Comparison of ENCODE assay signal across 14 mouse cellular contexts in the genomic region with DNA sequence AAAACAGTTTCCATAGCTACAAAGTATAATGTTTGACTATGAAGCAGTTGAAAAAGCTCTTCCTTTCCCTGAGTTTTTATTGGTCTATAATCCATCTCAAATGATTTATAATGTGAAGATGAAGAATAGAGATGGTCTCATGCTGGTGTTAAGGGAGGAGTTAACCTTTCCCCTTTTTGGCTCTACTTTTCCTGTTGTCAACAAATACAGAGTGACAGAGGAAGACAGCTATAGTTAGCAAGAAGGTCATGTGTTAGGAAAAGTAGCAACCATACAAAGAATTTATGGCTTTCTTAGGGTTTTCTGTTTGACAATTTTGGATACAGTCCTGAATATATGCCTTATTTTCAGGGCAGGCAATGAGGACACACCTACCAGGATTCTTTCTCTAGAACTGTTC.
"Had no signal": no experiment of that assay in that cellular context is flagged by ENCODE, and none has a peak within 500 bp of the region (broad histone marks: within the 10 kb centered on the region; RNA-seq: fewer than 3 reads in every experiment).

No protein-coding gene starts in this region.

- H3K27ac ChIP-seq: limb, embryonic 13.5 days; liver, embryonic 13.5 days; midbrain, embryonic 10.5 days; neural tube, embryonic 15.5 days had no signal

- H3K4me3 ChIP-seq: limb, embryonic 13.5 days; liver, embryonic 13.5 days; midbrain, embryonic 10.5 days; myocyte; neural tube, embryonic 15.5 days had no signal

- H3K9ac ChIP-seq: limb, embryonic 13.5 days; liver, embryonic 13.5 days; neural tube, embryonic 15.5 days had no signal

- DNase-seq: kidney, postnatal 14 days; left cerebral cortex, postnatal 4 days; liver, embryonic 13.5 days; lung, adult 18-20 months; lung, postnatal 10 days; lung, postnatal 4 days; midbrain, embryonic 14.5 days; right cerebral cortex, adult 18-20 months; right cerebral cortex, postnatal 25 days; thymus, postnatal 36 days had no signal

- H3K4me1 ChIP-seq: liver, embryonic 13.5 days had no signal

- H3K4me2 ChIP-seq: limb, embryonic 13.5 days; liver, embryonic 13.5 days; neural tube, embryonic 15.5 days had no signal

- H3K36me3 ChIP-seq: limb, embryonic 13.5 days; liver, embryonic 13.5 days; midbrain, embryonic 10.5 days; neural tube, embryonic 15.5 days had no signal

- H3K27me3 ChIP-seq: limb, embryonic 13.5 days; liver, embryonic 13.5 days; neural tube, embryonic 15.5 days had no signal

- H3K9me3 ChIP-seq: limb, embryonic 13.5 days; liver, embryonic 13.5 days; midbrain, embryonic 10.5 days; neural tube, embryonic 15.5 days had no signal
